Mouse (Mus musculus) spleen, adult 2 months (tissue): ENCODE results near the gene Syt14.

Experiments
- CTCF ChIP-seq: fragments of 200-500 bp; IDR thresholded peaks from 2 replicates; pipeline ENCODE4 v1.5.1; 2011; ENCODE audit warnings: mild to moderate bottlenecking, inconsistent platforms; ENCODE audit not compliant: insufficient read depth, insufficient read length, insufficient replicate concordance; ENCODE audit errors: extremely low read depth
- POLR2A ChIP-seq: fragments of 200-500 bp; IDR thresholded peaks from 2 replicates; pipeline ENCODE4 v1.6.1; 2011; ENCODE audit warnings: low read depth, low read length, inconsistent platforms

- TF ChIP-seq POLR2A = no peak
- TF ChIP-seq CTCF = no peak
Observed at GRCm38 (mm10) chr1:192947839-192948173, 87.8 kb downstream of the Syt14 start.
